Mouse (Mus musculus) neural tube, embryonic 12.5 days (tissue): Measurements from ENCODE around the gene Rpl23a. TPM values are rescaled to one million over a fixed set of nuclear protein-coding genes. Genes with fewer than 3 reads are reported as not detected.

ENCODE experiments used
- ATAC-seq: fragments of 200-750 bp; cut with Nextera tagmentation; 2 replicates; pipeline ENCODE4 v1.8.0; 2017; ENCODE audit warnings: low read depth, mild to moderate bottlenecking, moderate TSS enrichment, moderate library complexity; ENCODE audit not compliant: low FRiP score
- H3K27ac ChIP-seq: fragments of 300-500 bp; sonication (generic); 2 replicates; pipeline ENCODE4 v1.5.1; 2016
- H3K27me3 ChIP-seq: fragments of 300-500 bp; sonication (generic); replicated peaks from 2 replicates; pipeline ENCODE4 v1.6.1; 2016; ENCODE audit warnings: mild to moderate bottlenecking
- H3K36me3 ChIP-seq: fragments of 300-500 bp; sonication (generic); 2 replicates; pipeline ENCODE4 v1.6.1; 2016; ENCODE audit warnings: mild to moderate bottlenecking
- H3K4me1 ChIP-seq: fragments of 300-500 bp; sonication (generic); 2 replicates; pipeline ENCODE4 v1.6.1; 2016
- H3K4me2 ChIP-seq: fragments of 300-500 bp; sonication (generic); replicated peaks from 2 replicates; pipeline ENCODE4 v1.6.1; 2016; ENCODE audit warnings: mild to moderate bottlenecking
- H3K4me3 ChIP-seq: fragments of 300-500 bp; sonication (generic); 2 replicates; pipeline ENCODE4 v1.5.1; 2016
- H3K9ac ChIP-seq: fragments of 300-500 bp; sonication (generic); 2 replicates; pipeline ENCODE4 v1.6.1; 2016; ENCODE audit warnings: mild to moderate bottlenecking
- H3K9me3 ChIP-seq: fragments of 300-500 bp; sonication (generic); 2 replicates; pipeline ENCODE4 v1.6.1; 2016; ENCODE audit warnings: mild to moderate bottlenecking
- WGBS: fragments of 180-500 bp; shearing (Covaris S2); methylation state at CpG from one replicate; pipeline ENCODE4 v1.1.7; 2016; 5-methylcytosine and 5-hydroxymethylcytosine counted together
- polyA plus RNA-seq: library from polyadenylated mRNA; unstranded; fragments of >200 nt; fragmentation: Nextera tagmentation; extraction: Ambion mirVana; gene quantifications from 2 replicates; pipeline ENCODE4 v1.2.1, GENCODE M21; 2016

The Rpl23a gene
- 895 and 982 TPM in 2 replicates for polyA plus RNA-seq

DNA sequence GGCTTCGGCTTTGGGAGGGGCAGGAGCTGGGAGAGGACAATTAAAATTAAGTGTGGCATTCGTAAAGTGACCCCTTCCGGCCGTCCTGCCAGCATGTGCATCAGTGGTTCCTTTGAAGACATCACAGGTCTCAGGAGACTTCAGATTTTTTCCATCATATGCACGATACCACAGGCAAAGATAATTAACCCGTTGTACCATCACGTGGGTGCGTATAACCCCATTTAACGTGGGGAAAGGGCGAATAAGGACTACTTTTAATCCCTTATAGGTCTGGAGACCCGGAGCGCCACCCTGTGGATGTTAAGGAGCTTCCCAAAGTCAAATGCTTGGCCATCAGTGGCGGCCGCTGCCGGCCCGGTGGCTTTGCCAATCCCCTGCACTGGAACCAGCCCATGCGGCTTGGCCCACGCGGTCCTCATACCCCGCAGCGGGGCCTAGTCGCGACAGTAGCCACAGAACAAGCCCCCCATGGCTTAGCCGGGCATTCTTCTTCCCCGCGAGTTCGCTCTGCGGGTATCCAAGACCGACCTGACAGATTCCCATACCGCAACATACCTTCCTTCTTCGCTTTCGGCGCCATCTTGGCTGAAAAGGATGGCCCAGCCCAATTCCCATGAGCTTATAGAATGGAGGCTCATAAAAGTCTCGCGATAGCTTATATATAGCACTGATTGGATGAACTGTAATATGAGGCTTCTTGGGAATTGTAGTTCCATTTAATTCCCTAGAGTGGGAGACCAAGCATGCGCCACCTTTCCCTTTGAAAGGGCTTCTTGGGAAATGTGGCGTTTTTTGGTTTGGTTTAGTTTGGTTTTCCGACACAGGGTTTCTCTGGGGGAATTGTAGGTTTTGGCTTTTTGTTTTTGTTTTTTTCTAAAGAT, at the start of gene Rpl23a:
TSS of gene Rpl23a (minus strand) at position 624 of the 884 bp plus-strand sequence.
- H3K4me1 ChIP-seq, result peaks cover 33% of the 10 kb centered on the region
- H3K9me3 ChIP-seq, result no peaks in the 10 kb centered on the region
- H3K27ac ChIP-seq, result peak within 1 kb of the TSS; percentile 90
- peak within 1 kb of the TSS; percentile 80 for H3K4me2 ChIP-seq
- ATAC-seq, result peak; percentile 88
- H3K4me3 ChIP-seq, result peak within 1 kb of the TSS; percentile 88
- H3K36me3 ChIP-seq, result peaks cover 21% of the 10 kb centered on the region
- H3K9ac ChIP-seq, result peak within 1 kb of the TSS; percentile 92
- WGBS, result under 1% methylated on average over 38 of the region's 38 CpGs
- no peaks in the 10 kb centered on the region for H3K27me3 ChIP-seq

DNA sequence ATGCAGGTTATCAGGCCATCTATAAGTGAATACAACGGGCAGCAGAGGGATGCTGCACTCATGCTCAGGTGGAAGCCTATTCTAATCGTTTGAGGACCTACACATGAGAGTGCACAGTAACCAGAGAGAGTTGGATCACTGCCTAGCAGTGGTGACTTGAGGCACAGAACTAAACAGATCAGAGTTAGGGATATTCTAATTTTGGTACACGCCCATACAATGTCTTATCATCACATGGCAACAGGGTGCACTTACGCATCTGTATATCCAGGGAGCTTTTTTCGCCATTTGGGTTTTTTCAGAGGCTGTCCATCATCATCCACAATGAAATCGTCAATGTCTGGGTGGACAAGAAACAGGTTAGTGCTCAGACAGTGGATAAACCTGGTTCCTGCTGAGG, 48.1 kb upstream of the Rpl23a start:
- 94% methylated on average over 6 of the region's 6 CpGs for WGBS
- no peak overlapping the region for H3K27ac ChIP-seq
- peaks cover 83% of the 10 kb centered on the region for H3K36me3 ChIP-seq
- H3K4me1 ChIP-seq, result no peaks in the 10 kb centered on the region
- H3K4me2 ChIP-seq, result no peak overlapping the region
- H3K9ac ChIP-seq, result no peak overlapping the region
- no peaks in the 10 kb centered on the region for H3K9me3 ChIP-seq
- no peak for ATAC-seq
- no peak overlapping the region for H3K4me3 ChIP-seq
- no peaks in the 10 kb centered on the region for H3K27me3 ChIP-seq

DNA sequence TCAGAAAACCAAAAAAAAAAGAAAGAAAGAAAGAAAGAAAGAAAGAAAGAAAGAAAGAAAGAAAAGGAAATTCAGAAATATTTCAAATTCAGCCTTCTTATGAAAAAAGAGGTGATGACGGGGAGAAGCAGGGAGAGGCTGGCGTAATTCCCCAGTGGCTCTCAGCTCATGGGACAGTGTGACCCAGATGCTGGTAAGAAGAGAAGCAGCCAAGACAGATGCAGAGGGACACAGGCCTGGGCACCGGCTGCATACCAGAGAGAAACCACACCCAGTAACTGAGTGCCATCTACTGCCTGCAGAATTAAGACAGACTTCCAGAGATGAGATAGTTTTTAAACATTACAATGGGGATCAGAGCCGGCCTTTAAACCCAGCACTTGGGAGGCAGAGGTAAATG, 40.2 kb upstream of the Rpl23a start:
- Histone ChIP-seq H3K36me3 (peaks cover 94% of the 10 kb centered on the region), H3K9me3 (no peaks in the 10 kb centered on the region), H3K27me3 (no peaks in the 10 kb centered on the region), H3K27ac (no peak overlapping the region), H3K4me2 (no peak overlapping the region), H3K4me1 (no peaks in the 10 kb centered on the region), H3K4me3 (no peak overlapping the region), H3K9ac (no peak overlapping the region)
- ATAC-seq, result no peak
- WGBS, result 93% methylated on average over 4 of the region's 4 CpGs

DNA sequence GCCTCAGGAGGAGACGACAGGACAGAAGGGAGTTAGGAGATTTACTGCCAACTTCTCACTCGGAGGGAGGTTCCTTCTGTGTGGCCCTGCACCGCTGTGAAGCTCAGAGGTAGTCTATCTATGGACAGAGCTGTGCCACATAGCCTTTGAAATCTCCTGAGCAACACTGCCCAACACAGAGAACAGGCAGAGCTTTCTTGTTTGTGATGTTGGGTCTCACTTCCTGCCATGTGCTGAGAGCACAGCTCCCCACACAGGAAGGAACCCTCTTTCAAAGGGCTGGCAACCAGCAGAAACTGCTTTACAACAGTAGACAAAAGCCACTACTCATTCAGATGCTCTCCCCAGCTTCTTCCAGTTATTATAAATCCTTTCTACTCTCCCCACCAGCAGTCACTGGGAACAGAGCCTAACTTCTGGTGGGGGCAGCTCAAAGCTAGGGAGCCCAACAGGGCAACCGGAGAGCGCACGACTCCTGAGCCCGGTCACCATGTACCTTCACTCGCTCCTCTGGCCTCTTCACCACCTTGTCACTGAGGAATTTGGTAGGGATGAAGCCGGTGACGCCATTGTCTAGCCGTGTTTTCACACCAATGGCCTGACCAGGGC, 32.4 kb upstream of the Rpl23a start:
- ATAC-seq, result no peak
- no peaks in the 10 kb centered on the region for H3K9me3 ChIP-seq
- H3K27ac ChIP-seq, result no peak overlapping the region
- H3K4me2 ChIP-seq, result no peak overlapping the region
- no peak overlapping the region for H3K9ac ChIP-seq
- H3K4me3 ChIP-seq, result no peak overlapping the region
- H3K36me3 ChIP-seq, result peaks cover 94% of the 10 kb centered on the region
- WGBS, result 78% methylated on average over 11 of the region's 11 CpGs
- no peaks in the 10 kb centered on the region for H3K4me1 ChIP-seq
- H3K27me3 ChIP-seq, result no peaks in the 10 kb centered on the region

DNA sequence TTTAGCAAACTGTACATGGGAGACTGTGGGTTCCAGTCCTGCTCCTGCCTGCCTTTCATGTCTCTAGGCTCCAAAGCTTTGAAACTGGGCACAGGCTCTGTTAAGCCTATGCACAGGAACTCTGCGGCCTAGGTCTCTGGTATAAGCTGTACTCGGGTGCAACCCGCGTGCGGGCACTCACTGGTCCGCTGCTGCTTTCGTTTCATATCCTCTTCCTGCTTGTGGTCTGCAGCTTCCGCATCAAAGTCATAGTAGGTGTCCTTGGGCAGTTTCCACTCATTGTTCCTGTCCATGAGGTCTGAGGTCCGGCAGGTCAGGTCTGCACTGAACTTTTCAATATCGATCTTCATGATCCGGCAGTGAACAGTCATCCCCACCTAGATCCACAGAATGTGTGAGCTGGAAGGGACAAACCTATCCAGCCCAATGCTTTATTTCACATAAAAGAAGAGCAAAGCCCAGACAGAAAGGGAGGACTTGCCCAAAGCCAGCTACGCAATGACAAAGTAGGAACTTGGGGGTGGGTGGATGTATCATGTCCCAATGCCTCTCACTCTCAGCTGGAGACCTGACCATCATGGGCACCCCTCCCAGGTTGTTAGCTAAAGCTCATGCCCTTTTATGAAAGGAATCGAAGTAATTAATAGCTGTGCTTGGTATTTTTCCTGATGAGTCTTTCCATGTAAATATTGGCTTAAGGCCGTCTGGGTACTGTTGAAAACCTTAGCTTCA, 29.9 kb upstream of the Rpl23a start:
- no peaks in the 10 kb centered on the region for H3K4me1 ChIP-seq
- no peaks in the 10 kb centered on the region for H3K9me3 ChIP-seq
- H3K36me3 ChIP-seq, result peaks cover 96% of the 10 kb centered on the region
- no peak overlapping the region for H3K4me3 ChIP-seq
- no peak overlapping the region for H3K27ac ChIP-seq
- no peaks in the 10 kb centered on the region for H3K27me3 ChIP-seq
- no peak overlapping the region for H3K4me2 ChIP-seq
- no peak overlapping the region for H3K9ac ChIP-seq
- no peak for ATAC-seq
- WGBS, result 97% methylated on average over 14 of the region's 14 CpGs

DNA sequence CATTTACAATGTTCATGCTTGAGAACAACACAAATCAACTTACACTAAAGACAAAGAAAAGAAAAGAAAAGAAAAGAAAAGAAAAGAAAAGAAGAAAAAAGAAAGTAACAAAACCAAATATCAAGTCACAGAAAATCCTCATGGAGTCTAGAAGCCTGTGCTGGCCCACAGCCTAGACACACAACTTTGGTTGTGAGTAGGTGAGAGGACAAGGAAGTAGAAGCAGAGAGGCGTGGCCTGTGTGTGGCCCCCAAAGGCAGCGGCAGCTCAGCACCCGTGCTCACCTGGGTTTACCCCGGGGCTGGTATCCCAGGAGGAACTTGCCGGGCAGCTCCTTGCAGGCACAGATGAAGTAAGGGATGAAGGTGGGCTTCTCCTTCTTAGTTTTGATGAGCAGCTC, 28.1 kb upstream of the Rpl23a start:
- H3K9me3 ChIP-seq, result no peaks in the 10 kb centered on the region
- WGBS, result 93% methylated on average over 5 of the region's 5 CpGs
- H3K27ac ChIP-seq, result no peak overlapping the region
- H3K36me3 ChIP-seq, result peaks cover 98% of the 10 kb centered on the region
- H3K27me3 ChIP-seq, result no peaks in the 10 kb centered on the region
- no peak for ATAC-seq
- peaks cover 8% of the 10 kb centered on the region for H3K4me1 ChIP-seq
- no peak overlapping the region for H3K4me3 ChIP-seq
- no peak overlapping the region for H3K4me2 ChIP-seq
- no peak overlapping the region for H3K9ac ChIP-seq

DNA sequence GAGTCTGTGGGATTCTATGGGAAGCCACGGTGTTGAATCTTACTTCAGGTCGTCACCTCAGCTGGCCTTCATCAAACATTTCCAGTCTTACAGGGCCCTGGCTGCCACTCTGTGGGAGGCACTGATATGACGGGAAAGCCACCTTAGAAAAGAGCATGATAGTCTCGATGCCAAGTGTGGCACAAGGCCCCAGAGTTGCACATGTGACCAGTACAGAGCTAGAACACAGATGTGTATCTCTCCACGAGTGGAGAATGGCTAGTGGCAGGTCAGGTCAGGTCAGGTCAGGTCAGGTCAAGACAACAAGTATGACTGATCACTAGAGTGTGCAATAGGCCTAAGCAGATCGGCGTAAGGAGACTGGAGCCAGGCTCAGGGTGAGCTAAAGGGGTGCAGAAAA, 27.2 kb upstream of the Rpl23a start:
- no peak overlapping the region for H3K27ac ChIP-seq
- no peak overlapping the region for H3K4me2 ChIP-seq
- no peaks in the 10 kb centered on the region for H3K9me3 ChIP-seq
- peaks cover 94% of the 10 kb centered on the region for H3K36me3 ChIP-seq
- no peaks in the 10 kb centered on the region for H3K27me3 ChIP-seq
- H3K9ac ChIP-seq, result no peak overlapping the region
- WGBS, result 71% methylated on average over 7 of the region's 7 CpGs
- H3K4me1 ChIP-seq, result peaks cover 17% of the 10 kb centered on the region
- no peak for ATAC-seq
- no peak overlapping the region for H3K4me3 ChIP-seq

DNA sequence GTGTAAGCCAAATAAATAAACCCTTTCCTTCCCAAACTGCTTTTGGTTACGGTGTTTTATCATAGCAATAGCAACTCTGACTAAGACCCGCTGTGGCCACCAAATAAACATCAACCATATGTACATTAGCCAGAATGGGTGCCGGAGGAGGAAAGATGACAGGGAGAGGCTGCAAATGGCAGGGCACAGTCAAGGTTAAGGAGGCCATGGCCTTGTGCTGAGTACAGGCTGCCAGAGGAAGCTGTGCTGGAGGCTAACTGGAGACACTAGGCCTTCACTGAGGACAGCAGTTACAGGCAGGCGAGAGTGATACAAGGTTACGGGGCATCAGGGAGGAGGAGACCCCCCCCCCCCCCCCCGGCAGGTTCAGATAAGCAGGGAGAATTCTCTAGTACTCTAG, 26.5 kb upstream of the Rpl23a start:
- Histone ChIP-seq H3K27me3 (no peaks in the 10 kb centered on the region), H3K9me3 (no peaks in the 10 kb centered on the region), H3K4me2 (no peak overlapping the region), H3K9ac (no peak overlapping the region), H3K27ac (no peak overlapping the region), H3K4me1 (peaks cover 25% of the 10 kb centered on the region), H3K36me3 (peaks cover 88% of the 10 kb centered on the region), H3K4me3 (no peak overlapping the region)
- WGBS, result 96% methylated on average over 6 of the region's 6 CpGs
- ATAC-seq, result no peak

DNA sequence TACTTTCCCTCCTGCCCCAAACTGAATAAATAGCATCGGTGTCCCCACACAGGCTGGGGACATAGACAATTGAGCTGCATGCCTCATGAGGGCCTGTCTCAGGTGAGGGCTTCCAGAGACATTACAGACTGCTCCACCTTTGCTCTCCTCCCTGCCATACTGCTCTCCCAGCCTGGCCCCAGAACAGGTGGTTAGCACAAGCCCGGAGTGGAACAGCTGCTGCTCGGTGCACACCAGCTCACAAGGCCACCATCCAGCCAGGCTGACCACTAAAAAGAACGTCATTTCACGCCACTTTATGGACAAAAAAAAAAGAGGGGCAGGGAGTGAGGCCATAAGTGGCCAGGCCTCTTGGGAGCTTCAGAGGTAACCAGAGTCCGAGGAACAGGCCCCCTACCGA, 23.8 kb upstream of the Rpl23a start:
- ATAC-seq, result no peak
- no peak overlapping the region for H3K4me2 ChIP-seq
- no peaks in the 10 kb centered on the region for H3K27me3 ChIP-seq
- no peak overlapping the region for H3K4me3 ChIP-seq
- WGBS, result 61% methylated on average over 7 of the region's 7 CpGs
- peaks cover 72% of the 10 kb centered on the region for H3K36me3 ChIP-seq
- H3K4me1 ChIP-seq, result peaks cover 32% of the 10 kb centered on the region
- no peaks in the 10 kb centered on the region for H3K9me3 ChIP-seq
- H3K27ac ChIP-seq, result no peak overlapping the region
- H3K9ac ChIP-seq, result no peak overlapping the region

DNA sequence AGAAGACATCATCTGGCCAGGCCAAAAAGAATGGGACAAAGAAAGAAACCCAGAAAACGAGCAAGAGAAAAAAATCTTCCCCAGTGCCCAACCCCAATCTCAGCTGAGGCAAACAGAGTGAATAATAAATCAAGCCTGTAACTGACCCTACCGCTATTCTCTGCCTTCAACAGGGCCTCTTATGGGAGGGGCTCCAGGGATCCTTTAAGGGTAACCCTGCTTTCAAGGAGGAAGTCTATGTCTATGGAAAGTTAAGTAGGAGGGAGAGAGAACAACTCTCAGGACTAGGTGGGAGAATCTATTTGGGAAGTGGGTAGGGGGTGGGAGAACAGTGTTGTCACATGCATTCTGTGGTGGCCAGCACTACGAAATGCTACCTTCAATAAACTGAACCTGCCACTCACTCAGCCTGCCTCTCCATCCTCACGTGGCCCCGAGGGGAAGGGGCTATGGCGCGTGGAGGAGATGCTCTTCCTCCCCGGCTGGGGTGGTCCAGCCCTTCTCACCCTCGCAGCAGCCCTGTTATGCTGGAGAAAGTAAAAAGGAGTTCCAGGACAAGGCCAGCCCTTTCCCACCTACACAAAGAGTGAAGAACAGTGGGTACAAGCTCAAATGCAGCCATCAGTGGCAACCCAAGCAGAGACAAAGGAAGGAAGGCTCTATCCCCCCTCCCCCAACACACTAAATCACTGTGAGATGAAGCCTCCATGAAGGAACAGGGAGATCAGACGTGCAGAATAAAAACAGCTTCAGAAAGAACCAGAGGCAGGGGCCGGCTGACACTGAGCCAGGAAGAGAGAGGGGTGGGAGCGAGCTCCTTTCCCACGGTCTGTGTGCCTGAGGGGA, 22.2 kb upstream of the Rpl23a start:
- peaks cover 56% of the 10 kb centered on the region for H3K36me3 ChIP-seq
- H3K4me1 ChIP-seq, result peaks cover 32% of the 10 kb centered on the region
- 0 out of 2 replicates have a peak overlapping the region, but pooled peaks have one; percentile 2 for H3K9ac ChIP-seq
- H3K4me3 ChIP-seq, result no peak overlapping the region
- peak; percentile 74 for ATAC-seq
- no peaks in the 10 kb centered on the region for H3K9me3 ChIP-seq
- peak overlapping the region; percentile 76 for H3K27ac ChIP-seq
- WGBS, result 25% methylated on average over 13 of the region's 13 CpGs
- H3K4me2 ChIP-seq, result peak overlapping the region; percentile 30
- H3K27me3 ChIP-seq, result no peaks in the 10 kb centered on the region

DNA sequence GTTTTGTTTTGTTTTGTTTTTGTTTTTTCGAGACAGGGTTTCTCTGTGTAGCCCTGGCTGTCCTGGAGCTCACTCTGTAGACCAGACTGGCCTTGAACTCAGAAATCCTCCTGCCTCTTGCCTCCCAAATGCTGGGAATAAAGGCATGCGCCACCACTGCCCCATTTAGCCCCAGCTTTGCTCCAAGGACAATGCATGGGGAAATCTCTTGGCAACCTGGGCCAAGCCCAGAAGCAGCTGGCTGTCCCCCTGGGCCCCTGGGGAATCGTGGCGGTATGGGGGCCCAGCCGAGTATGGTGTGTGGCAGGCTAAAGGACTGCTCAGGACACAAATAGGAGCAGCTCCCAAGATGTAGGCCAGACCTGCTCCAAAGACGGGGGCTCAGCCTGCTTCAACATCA, 20.9 kb upstream of the Rpl23a start:
- Histone ChIP-seq H3K9me3 (no peaks in the 10 kb centered on the region), H3K4me3 (no peak overlapping the region), H3K4me2 (no peak overlapping the region), H3K4me1 (peaks cover 32% of the 10 kb centered on the region), H3K27ac (peak overlapping the region; percentile 76; the same call in 1 of the 2 replicates), H3K36me3 (peaks cover 43% of the 10 kb centered on the region), H3K27me3 (no peaks in the 10 kb centered on the region), H3K9ac (no peak overlapping the region)
- no peak for ATAC-seq
- 51% methylated on average over 6 of the region's 6 CpGs for WGBS
